Mouse (Mus musculus): ENCODE measurements around the gene Dad1. TPM values are rescaled to one million over a fixed set of nuclear protein-coding genes. Genes with fewer than 3 reads are reported as not detected.

The Dad1 gene
- polyA plus RNA-seq, 1 experiment from 2014 or later: 300 TPM

- Histone ChIP-seq H3K9me3 (ENCODE audit: control insufficient read depth, low read length) (no peaks in the 10 kb centered on the region), H3K4me1 (replicated peaks; ENCODE audit: control insufficient read depth, insufficient read depth, low read length) (no peaks in the 10 kb centered on the region), H3K27me3 (ENCODE audit: control insufficient read depth, insufficient read depth, low read length) (no peaks in the 10 kb centered on the region), H3K4me3 (ENCODE audit: low read depth, low read length) (no peak overlapping the region), H3K27ac (ENCODE audit: low read depth, low read length) (no peak overlapping the region), H3K36me3 (ENCODE audit: control insufficient read depth, insufficient read depth, low read length) (no peaks in the 10 kb centered on the region), H3K4me2 (replicated peaks; ENCODE audit: low read depth, low read length) (no peak overlapping the region), H3K9ac (ENCODE audit: low read depth, low read length) (no peak overlapping the region)
- ATAC-seq (ENCODE audit: low FRiP score): no peak
- WGBS: 89% methylated on average over 6 of the region's 6 CpGs
- DNase-seq (ENCODE audit: low spot score): no peak
Measured at GRCm38 (mm10) chr14:54203207-54203606, 50.7 kb downstream of the Dad1 start.

GRCm38 (mm10) chr14:54200363-54200762 lies 53.5 kb downstream of the Dad1 start:
- ATAC-seq (ENCODE audit: low FRiP score): no peak
- no peak overlapping the region for H3K4me2 ChIP-seq (replicated peaks; ENCODE audit: low read depth, low read length)
- DNase-seq (ENCODE audit: low spot score): no peak
- no peak overlapping the region for H3K4me3 ChIP-seq (ENCODE audit: low read depth, low read length)
- H3K9ac ChIP-seq (ENCODE audit: low read depth, low read length): no peak overlapping the region
- no peaks in the 10 kb centered on the region for H3K9me3 ChIP-seq (ENCODE audit: control insufficient read depth, low read length)
- H3K4me1 ChIP-seq (replicated peaks; ENCODE audit: control insufficient read depth, insufficient read depth, low read length): no peaks in the 10 kb centered on the region
- no peaks in the 10 kb centered on the region for H3K27me3 ChIP-seq (ENCODE audit: control insufficient read depth, insufficient read depth, low read length)
- 73% methylated on average over 8 of the region's 8 CpGs for WGBS
- H3K27ac ChIP-seq (ENCODE audit: low read depth, low read length): no peak overlapping the region
- H3K36me3 ChIP-seq (ENCODE audit: control insufficient read depth, insufficient read depth, low read length): no peaks in the 10 kb centered on the region

GRCm38 (mm10) chr14:54199662-54200061 lies 54.2 kb downstream of the Dad1 start:
- Histone ChIP-seq H3K4me2 (replicated peaks; ENCODE audit: low read depth, low read length) (no peak overlapping the region), H3K4me1 (replicated peaks; ENCODE audit: control insufficient read depth, insufficient read depth, low read length) (no peaks in the 10 kb centered on the region), H3K9ac (ENCODE audit: low read depth, low read length) (no peak overlapping the region), H3K27me3 (ENCODE audit: control insufficient read depth, insufficient read depth, low read length) (no peaks in the 10 kb centered on the region), H3K36me3 (ENCODE audit: control insufficient read depth, insufficient read depth, low read length) (no peaks in the 10 kb centered on the region), H3K9me3 (ENCODE audit: control insufficient read depth, low read length) (no peaks in the 10 kb centered on the region), H3K27ac (ENCODE audit: low read depth, low read length) (no peak overlapping the region), H3K4me3 (ENCODE audit: low read depth, low read length) (no peak overlapping the region)
- no peak for DNase-seq (ENCODE audit: low spot score)
- 87% methylated on average over 8 of the region's 8 CpGs for WGBS
- ATAC-seq (ENCODE audit: low FRiP score): no peak

GRCm38 (mm10) chr14:54197740-54198139 lies 56.2 kb downstream of the Dad1 start:
- H3K9ac ChIP-seq (ENCODE audit: low read depth, low read length): no peak overlapping the region
- DNase-seq (ENCODE audit: low spot score) (no peak), ATAC-seq (ENCODE audit: low FRiP score) (no peak)
- no peak overlapping the region for H3K27ac ChIP-seq (ENCODE audit: low read depth, low read length)
- no peaks in the 10 kb centered on the region for H3K36me3 ChIP-seq (ENCODE audit: control insufficient read depth, insufficient read depth, low read length)
- WGBS: 76% methylated on average over 3 of the region's 3 CpGs
- H3K27me3 ChIP-seq (ENCODE audit: control insufficient read depth, insufficient read depth, low read length): no peaks in the 10 kb centered on the region
- 0 out of 2 replicates have a peak, but pooled peaks cover 2% of the 10 kb centered on the region for H3K4me1 ChIP-seq (replicated peaks; ENCODE audit: control insufficient read depth, insufficient read depth, low read length)
- H3K9me3 ChIP-seq (ENCODE audit: control insufficient read depth, low read length): no peaks in the 10 kb centered on the region
- no peak overlapping the region for H3K4me2 ChIP-seq (replicated peaks; ENCODE audit: low read depth, low read length)
- H3K4me3 ChIP-seq (ENCODE audit: low read depth, low read length): no peak overlapping the region

- 89% methylated on average over 6 of the region's 6 CpGs for WGBS
- 0 out of 2 replicates have a peak, but pooled peaks cover 2% of the 10 kb centered on the region for H3K4me1 ChIP-seq (replicated peaks; ENCODE audit: control insufficient read depth, insufficient read depth, low read length)
- H3K27ac ChIP-seq (ENCODE audit: low read depth, low read length): no peak overlapping the region
- no peak overlapping the region for H3K4me3 ChIP-seq (ENCODE audit: low read depth, low read length)
- DNase-seq (ENCODE audit: low spot score) (no peak), ATAC-seq (ENCODE audit: low FRiP score) (no peak)
- no peaks in the 10 kb centered on the region for H3K9me3 ChIP-seq (ENCODE audit: control insufficient read depth, low read length)
- no peaks in the 10 kb centered on the region for H3K27me3 ChIP-seq (ENCODE audit: control insufficient read depth, insufficient read depth, low read length)
- H3K36me3 ChIP-seq (ENCODE audit: control insufficient read depth, insufficient read depth, low read length): no peaks in the 10 kb centered on the region
- no peak overlapping the region for H3K4me2 ChIP-seq (replicated peaks; ENCODE audit: low read depth, low read length)
- no peak overlapping the region for H3K9ac ChIP-seq (ENCODE audit: low read depth, low read length)
Measured at GRCm38 (mm10) chr14:54195838-54196423, 58.0 kb downstream of the Dad1 start.

GRCm38 (mm10) chr14:54193354-54194133 lies 60.4 kb downstream of the Dad1 start:
- ATAC-seq (ENCODE audit: low FRiP score): no peak
- no peaks in the 10 kb centered on the region for H3K27me3 ChIP-seq (ENCODE audit: control insufficient read depth, insufficient read depth, low read length)
- H3K9me3 ChIP-seq (ENCODE audit: control insufficient read depth, low read length): no peaks in the 10 kb centered on the region
- no peaks in the 10 kb centered on the region for H3K36me3 ChIP-seq (ENCODE audit: control insufficient read depth, insufficient read depth, low read length)
- H3K9ac ChIP-seq (ENCODE audit: low read depth, low read length): no peak overlapping the region
- no peak overlapping the region for H3K27ac ChIP-seq (ENCODE audit: low read depth, low read length)
- DNase-seq (ENCODE audit: low spot score): no peak
- no peak overlapping the region for H3K4me2 ChIP-seq (replicated peaks; ENCODE audit: low read depth, low read length)
- 0 out of 2 replicates have a peak, but pooled peaks cover 2% of the 10 kb centered on the region for H3K4me1 ChIP-seq (replicated peaks; ENCODE audit: control insufficient read depth, insufficient read depth, low read length)
- WGBS: 83% methylated on average over 9 of the region's 9 CpGs
- no peak overlapping the region for H3K4me3 ChIP-seq (ENCODE audit: low read depth, low read length)

GRCm38 (mm10) chr14:54192462-54192847 lies 61.4 kb downstream of the Dad1 start:
- Histone ChIP-seq H3K27ac (ENCODE audit: low read depth, low read length) (no peak overlapping the region), H3K9ac (ENCODE audit: low read depth, low read length) (no peak overlapping the region), H3K4me1 (replicated peaks; ENCODE audit: control insufficient read depth, insufficient read depth, low read length) (0 out of 2 replicates have a peak, but pooled peaks cover 2% of the 10 kb centered on the region), H3K4me2 (replicated peaks; ENCODE audit: low read depth, low read length) (no peak overlapping the region), H3K9me3 (ENCODE audit: control insufficient read depth, low read length) (no peaks in the 10 kb centered on the region), H3K4me3 (ENCODE audit: low read depth, low read length) (no peak overlapping the region), H3K27me3 (ENCODE audit: control insufficient read depth, insufficient read depth, low read length) (no peaks in the 10 kb centered on the region), H3K36me3 (ENCODE audit: control insufficient read depth, insufficient read depth, low read length) (no peaks in the 10 kb centered on the region)
- ATAC-seq (ENCODE audit: low FRiP score): no peak
- DNase-seq (ENCODE audit: low spot score): no peak
- WGBS: 72% methylated on average over 3 of the region's 3 CpGs

- ATAC-seq (ENCODE audit: low FRiP score): peak; percentile 22; the same call in 1 of the 2 replicates
- no peak overlapping the region for H3K9ac ChIP-seq (ENCODE audit: low read depth, low read length)
Measured at GRCm38 (mm10) chr14:54191594-54192461, 62.1 kb downstream of the Dad1 start.

More at GRCm38 (mm10) chr14:54191594-54192461, 62.1 kb downstream of the Dad1 start:
- no peak overlapping the region for H3K4me2 ChIP-seq (replicated peaks; ENCODE audit: low read depth, low read length)
- H3K9me3 ChIP-seq (ENCODE audit: control insufficient read depth, low read length): no peaks in the 10 kb centered on the region
- no peaks in the 10 kb centered on the region for H3K27me3 ChIP-seq (ENCODE audit: control insufficient read depth, insufficient read depth, low read length)
- no peak overlapping the region for H3K4me3 ChIP-seq (ENCODE audit: low read depth, low read length)
- H3K4me1 ChIP-seq (replicated peaks; ENCODE audit: control insufficient read depth, insufficient read depth, low read length): peaks cover 2% of the 10 kb centered on the region; the same call in 1 of the 2 replicates
- H3K36me3 ChIP-seq (ENCODE audit: control insufficient read depth, insufficient read depth, low read length): no peaks in the 10 kb centered on the region
- H3K27ac ChIP-seq (ENCODE audit: low read depth, low read length): no peak overlapping the region
- no peak for DNase-seq (ENCODE audit: low spot score)
- WGBS: 64% methylated on average over 18 of the region's 18 CpGs

Measured in hindbrain, embryonic 11.5 days (tissue).